Mouse (Mus musculus) thymus, postnatal 0 days (tissue): ENCODE results near the gene Vmn2r87. TPM values are rescaled to one million over a fixed set of nuclear protein-coding genes. Genes with fewer than 3 reads are reported as not detected.
"Not testable (repeated sequence)": the region's sequence is repeated elsewhere in the genome, so short reads cannot be mapped to it uniquely, and the experiment has no call there.

Experiments used
- DNase-seq: peaks from one replicate; pipeline ENCODE4 v3.0.0-alpha.2; 2015; ENCODE audit warnings: low spot score
- polyA plus RNA-seq: library from polyadenylated mRNA; unstranded; fragments of >200 nt; fragmentation: Nextera tagmentation; extraction: Ambion mirVana; gene quantifications from 2 replicates; pipeline ENCODE4 v1.2.1, GENCODE M21; 2015

Gene Vmn2r87
- not detected in 2 replicates for polyA plus RNA-seq

DNA sequence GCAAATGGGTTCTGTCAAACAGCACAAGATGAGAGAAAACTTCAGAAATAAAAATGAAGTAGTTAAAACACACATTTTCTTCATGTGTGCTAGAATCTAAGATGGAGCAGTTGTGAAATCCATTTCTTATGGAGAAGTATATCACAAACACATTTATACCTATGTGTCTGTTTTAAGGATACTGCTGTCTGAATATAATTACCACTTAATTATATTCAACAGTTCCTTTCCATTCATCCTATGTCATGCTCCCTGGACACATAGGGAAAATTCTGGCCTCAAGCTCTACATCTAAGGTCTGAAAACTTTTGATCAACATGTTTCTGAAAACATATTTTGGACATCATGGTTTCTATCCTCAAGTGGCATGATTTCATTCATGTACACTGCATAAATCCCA, at the start of gene Vmn2r87:
Gene Vmn2r87 (minus strand): TSS at position 101 of the 400 bp plus-strand sequence.
- no peak for DNase-seq

GRCm38 (mm10) chr10:130544331-130544730, 47.1 kb upstream of the Vmn2r87 start:
- not testable (repeated sequence) for DNase-seq

DNA sequence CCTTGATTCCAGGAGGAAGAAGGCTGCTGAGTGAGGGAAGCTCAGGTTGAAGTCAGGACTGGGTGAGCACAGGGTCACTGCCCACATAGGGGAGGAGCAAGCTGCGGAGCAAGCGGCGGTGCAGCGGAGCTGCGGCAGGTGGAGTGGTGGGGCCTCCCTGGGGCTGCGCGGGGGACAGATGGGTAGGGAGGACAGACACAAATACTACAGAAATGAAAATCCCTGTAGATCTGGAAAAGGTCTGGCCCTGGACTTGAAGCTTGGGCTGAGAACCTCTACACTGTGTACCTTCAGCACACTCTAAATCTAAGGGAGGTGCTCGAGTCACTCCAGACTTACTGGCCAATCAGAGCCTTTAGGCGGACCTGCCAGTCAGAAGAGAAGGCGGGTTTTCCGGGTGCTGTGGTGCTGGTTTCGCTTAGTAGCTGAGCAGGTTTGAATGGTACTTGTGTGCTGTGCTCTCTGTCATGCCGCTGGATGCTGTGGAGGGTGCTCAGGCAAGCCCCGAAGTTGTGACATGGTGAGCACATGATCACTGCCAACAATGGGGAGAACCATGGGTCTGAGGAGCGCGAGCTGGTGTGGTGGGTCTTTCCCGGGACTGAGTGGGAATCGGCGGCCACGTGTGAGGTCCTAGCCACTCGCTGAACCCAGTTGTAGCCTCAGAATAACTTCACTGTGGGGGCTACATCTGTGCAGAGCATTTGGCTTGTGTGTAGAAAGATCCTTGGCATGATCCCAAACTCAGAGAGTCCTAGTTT, 44.9 kb upstream of the Vmn2r87 start:
- DNase-seq = peak; percentile 79

DNA sequence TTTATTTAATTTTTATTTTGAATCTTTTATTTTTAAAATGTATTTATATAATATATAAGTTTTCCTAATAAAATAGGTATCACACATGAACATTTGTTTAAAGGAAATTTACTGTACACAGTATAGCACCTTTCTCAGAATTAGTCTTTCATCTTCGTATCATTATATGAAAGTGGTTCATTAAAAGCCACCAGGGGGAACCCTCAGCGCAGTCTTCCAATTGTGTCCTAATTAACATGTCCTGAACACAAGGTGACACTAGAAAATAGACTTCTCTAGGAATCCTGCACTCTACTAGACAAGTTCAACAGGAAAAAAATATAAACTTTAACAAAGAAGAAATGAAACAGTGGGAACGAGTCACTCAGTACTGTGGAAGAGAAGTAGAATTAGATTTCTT, 38.9 kb upstream of the Vmn2r87 start:
- peak; percentile 33 for DNase-seq

DNA sequence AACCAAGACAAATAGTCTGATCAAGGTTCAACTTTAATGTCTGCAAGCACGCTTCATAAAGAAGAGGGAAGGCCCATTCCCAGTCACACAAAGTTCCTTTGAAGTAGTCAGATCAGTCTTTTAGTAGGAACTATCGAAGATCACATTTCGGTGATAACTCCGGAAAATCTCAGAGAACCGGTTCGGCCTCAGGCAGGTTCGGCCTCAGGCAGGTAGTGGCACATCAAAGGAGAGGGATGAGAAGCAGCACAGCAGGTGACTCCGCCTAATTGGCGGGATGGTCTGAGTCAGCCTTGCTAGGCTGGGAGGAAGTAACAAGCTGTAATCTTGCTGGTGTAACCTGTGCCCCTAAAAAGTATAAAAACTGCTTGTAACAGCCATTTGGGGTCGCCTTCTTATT, 30.7 kb upstream of the Vmn2r87 start:
- DNase-seq = no peak

GRCm38 (mm10) chr10:130470311-130470760, 26.9 kb downstream of the Vmn2r87 start:
- no peak for DNase-seq

GRCm38 (mm10) chr10:130455950-130456349, 41.2 kb downstream of the Vmn2r87 start, which contains the start of gene Vmn2r86:
Gene Vmn2r86, minus strand, starts transcription at chr10:130456050.
- not testable (repeated sequence) for DNase-seq

GRCm38 (mm10) chr10:130444776-130445175, 52.4 kb downstream of the Vmn2r87 start:
- DNase-seq = no peak

DNA sequence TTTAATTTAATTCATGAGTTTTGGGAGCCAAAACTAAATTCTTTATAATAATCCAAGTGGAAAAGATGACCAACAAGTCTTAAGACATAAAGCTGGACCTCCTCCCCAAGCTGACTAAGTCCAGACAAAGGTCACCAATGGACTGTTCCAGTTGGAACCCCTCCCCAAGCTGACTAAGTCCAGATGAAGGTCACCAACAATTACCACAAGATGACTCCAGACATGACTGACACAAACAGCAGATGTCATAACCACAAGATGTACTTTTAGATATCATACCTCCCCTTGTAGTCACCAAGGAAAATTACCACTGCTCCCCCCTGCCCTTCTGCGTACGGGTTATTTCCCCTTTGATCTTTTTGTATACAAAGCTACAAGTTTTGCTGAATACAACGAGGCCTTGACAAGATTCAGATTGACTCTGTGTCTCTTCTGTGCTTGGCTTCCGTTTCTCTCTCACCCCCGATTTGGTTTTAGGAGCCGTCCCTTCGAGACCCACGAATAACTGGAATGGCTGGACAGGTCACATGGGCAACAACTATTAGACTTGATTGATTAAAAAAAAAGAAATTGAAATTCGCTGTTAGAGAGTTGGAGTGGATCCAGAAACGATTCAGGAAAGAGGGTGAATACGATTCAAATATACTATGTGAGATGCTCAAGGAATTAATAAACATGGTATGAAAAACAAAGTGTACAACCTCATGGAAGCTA, 62.9 kb downstream of the Vmn2r87 start:
- DNase-seq = not testable (repeated sequence)

DNA sequence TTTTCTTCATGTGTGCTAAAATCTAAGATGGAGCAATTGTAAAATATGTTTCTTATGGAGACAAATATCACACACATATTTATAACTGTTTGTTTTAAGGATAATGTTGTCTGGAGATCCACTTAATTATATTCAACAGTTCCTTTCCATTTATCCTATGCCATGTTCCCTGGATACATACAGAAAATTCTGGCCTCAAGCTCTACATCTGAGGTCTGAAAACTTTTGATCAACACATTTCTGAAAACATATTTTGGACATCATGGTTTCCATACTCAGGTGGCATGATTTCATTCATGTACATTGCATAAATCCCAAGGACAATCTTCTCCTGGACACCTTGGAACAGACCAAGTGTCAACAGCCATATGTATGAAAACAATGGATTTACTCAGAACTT, 67.6 kb downstream of the Vmn2r87 start, which contains the start of gene Vmn2r85:
Gene Vmn2r85 (minus strand): TSS at position 101 of the 400 bp plus-strand sequence.
- not testable (repeated sequence) for DNase-seq

GRCm38 (mm10) chr10:130422368-130422767, 74.8 kb downstream of the Vmn2r87 start:
- DNase-seq = not testable (repeated sequence)

Other genes with a start within 250 kb of the Vmn2r87 start
- 0.05 TPM in 2 replicates for gene Neurod4, start 217.2 kb downstream of the Vmn2r87 start, polyA plus RNA-seq
- gene Tespa1, start 174.5 kb downstream of the Vmn2r87 start, polyA plus RNA-seq = 143 and 188 TPM in 2 replicates
- 0.68 and 1.4 TPM in 2 replicates for gene Vmn2r84, start 103.1 kb downstream of the Vmn2r87 start, polyA plus RNA-seq
- not detected in 2 replicates for gene Vmn2r85, start 67.7 kb downstream of the Vmn2r87 start, polyA plus RNA-seq
- gene Vmn2r86, start 41.3 kb downstream of the Vmn2r87 start, polyA plus RNA-seq = not detected in 2 replicates